Mouse (Mus musculus) thymus, postnatal 25 days (tissue): ENCODE measurements at regions not wholly inside any gene's neighbourhood (a gene's known extent, or its start where the extent isn't known, plus 50 kb on each side); places are given as distances from the start of the nearest gene placed in this dataset.

Experiments
- DNase-seq: peaks from one replicate; pipeline ENCODE4 v3.0.0; 2022

DNA sequence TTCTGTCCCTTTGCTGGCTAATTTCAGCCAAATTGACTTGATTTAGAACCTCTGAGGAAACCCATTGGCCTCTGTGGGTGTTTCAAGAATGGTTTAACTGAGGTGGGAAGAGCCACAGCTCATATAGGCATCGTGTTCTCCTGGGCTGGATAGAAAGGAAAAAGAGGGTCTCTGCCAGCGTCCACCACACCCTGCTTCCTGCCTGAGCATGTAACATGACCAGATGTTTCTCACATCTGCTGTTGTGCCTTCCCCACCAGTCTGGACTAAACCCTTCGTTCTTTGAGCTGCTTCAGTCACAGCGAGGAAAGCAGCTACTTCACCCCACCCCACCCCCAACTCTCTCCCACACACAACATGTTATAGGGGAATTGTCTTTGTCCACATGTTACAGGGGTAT is 366.3 kb upstream of the Trib2 start:
- no peak for DNase-seq

DNA sequence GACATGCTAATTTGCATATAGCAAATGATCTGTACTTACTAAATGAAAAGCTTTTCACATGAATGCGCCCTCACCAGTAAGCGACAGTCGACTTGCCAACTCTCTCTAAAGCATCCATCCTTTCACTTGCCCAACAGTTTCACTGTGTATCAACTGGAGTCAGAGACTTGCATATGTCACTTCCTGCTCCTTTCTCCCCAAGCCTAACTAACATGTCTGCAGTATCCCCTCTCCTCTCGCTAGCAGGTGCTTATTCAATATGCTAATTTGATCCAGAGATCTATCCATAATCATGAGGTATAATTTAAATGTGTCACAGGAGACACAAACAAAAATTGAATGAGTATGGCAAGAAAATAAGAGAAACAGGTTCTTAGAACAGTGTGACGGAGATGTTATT is 364.9 kb upstream of the Trib2 start:
- DNase-seq = no peak

DNA sequence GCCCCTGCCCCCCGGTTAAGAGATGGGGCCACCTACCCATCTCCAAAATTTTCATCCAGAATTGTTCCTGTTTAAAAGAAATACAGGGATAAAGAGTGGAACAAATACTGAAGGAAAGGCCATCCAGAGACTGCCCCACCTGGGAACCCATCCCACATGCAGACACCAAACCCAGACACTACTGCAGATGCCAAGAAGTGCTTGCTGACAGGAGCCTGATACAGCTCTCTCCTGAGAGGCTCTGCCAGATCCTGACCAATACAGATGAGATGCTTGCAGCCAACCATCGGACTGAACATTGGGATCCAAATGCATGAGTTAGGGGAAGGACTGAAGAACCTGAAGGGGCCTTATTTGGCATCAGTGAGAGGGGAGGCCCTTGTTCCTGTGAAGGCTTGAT is 363.2 kb upstream of the Trib2 start:
- no peak for DNase-seq

DNA sequence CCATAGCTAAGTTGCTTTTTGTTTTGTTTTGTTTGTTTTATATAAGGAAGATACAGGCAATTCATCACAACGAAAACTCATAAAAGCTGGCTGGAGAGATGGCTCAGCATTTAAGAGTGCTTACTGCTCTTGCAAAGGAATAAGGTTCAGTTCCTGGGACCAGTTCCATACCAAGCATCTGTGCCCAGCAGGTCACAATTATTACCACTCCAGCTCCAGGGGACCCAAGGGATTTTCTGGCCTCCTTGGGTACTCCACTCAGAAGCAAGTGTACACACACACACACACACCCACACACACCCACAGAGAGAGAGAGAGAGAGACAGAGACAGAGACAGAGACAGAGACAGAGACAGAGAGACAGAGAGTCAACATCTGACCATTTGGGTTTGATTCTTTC is 359.6 kb upstream of the Trib2 start:
- DNase-seq = no peak

DNA sequence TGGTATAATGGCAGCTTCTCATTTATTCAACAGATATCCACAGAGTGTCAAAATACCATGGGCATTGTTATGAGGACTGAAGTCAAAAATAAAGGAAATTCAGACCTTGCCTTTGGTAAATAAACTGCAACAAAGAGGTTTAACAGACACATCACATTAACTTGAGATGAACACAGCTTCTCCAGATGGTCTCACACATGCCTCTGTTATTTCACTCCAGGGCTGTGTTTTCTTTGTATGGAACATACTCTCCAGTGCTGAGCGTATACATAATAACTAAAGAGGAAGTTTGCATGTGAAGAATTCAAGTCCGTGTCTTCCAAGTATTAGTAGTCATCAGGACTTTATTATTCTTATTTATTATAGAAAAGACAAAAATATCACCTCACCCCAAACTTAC is 355.5 kb upstream of the Trib2 start:
- DNase-seq = no peak

DNA sequence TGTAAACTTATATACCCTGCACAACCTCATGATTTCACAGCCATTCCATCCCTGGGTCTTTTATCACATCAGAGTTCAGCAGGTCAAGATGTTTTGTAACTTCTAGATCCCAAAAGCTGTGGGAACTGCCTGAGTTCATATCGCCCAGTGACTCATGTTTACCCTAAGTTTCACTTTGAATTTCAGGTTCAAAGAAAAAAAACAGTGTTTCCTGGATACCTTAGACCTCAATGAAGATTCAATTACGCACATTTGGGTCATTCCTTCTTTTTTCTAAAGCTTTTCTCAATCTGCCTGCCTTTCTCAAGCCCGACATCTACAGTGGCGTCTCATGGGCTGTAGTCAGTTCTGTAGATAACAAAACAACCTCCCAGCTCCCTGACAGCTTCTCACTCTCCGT is 354.9 kb upstream of the Trib2 start:
- no peak for DNase-seq

DNA sequence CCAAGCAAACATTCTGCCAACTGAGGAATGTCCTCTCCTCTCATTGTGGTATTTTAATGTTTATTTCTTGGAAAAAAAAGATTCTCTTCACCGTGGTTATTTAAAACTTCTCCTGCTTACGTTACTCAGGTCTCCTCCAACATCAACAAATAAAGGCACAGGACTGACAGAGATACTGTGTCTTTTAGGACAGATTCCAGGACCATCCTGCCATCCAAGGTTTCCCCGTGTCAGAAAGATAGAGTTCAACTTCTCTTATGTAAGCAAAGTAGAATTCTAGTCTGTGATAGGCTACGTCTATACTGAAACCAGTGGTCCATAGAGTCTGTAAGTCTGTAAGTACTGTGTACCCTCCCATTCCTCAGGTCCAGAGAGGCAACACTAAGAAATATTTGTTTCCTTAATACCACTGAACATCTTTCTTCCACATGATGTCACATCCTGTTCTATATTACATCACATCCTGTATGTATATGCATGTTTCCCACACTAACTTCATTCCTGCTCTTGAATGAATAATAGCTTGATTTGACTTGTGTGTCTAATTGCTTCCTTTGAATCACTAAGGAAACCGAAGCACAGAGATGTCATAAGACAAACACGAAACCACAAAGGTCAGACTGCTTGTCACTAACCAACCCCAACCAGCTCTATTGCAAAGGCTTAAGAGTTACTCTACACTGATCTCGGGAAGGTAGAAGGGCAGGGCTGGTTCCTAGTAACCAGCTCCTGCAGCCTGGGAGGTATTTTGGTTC is 353.2 kb upstream of the Trib2 start:
- no peak for DNase-seq

DNA sequence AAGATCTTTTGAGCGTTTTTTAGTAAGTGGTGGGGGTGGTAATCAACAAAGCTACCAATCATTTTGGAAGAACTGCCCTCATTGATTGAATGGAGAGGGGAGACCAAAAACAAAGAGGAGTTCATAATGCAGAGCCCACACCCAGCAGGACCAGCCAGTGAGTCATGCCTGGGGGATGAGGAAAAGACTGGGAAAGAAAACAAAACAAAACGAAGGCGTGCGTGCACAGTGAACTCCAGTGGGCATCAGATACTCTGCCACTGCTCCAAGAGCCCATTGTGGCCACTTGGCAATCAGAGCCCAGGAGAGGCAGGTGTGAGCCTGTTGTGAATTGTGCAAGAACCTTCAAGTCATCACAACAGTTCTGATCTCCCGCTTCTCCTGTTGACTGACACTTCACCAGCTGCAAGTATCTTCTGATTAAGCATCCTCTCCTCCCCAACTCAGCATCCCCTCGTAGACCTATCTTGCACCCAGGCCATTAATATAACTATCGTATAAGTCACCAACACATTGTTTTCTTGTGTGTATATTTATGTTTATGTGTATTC is 351.1 kb upstream of the Trib2 start:
- DNase-seq = no peak

DNA sequence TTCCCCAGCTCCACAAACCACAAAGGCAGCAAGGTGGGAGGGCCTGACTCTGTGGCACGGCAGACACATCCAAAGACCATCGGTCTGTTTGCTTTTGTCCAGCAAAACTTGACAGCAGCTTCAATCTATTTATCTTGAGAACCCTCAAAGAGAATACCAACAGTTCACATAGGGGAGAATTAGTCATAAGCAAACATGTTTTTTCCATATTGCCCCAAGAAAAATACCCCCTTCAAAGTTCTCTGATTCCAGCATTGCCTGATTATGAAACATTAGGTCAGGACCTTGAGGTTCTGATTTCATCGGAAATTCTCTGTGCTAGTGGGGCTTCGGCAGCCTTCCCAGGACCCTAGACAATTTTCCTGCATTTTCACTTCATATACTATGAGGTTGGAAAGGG is 348.4 kb upstream of the Trib2 start:
- DNase-seq = no peak

DNA sequence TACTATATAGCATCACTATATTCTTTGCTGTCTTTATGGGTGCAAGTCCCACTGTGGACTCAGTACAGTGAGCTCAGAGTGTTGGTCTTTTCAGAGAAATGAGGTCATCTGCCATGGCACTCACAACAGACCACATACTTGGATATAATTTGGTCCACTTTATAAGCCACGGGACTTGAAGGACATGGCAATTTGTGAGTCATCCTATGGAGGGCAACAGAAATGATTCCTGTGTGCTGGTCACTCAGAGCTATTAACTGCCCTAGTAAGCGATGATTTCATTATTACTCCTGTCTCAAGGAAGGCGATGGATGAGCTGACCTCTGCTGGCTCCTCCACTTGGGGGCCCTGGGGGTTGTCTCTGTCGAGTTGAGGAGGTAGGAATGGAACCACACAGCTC is 345.2 kb upstream of the Trib2 start:
- no peak for DNase-seq

DNA sequence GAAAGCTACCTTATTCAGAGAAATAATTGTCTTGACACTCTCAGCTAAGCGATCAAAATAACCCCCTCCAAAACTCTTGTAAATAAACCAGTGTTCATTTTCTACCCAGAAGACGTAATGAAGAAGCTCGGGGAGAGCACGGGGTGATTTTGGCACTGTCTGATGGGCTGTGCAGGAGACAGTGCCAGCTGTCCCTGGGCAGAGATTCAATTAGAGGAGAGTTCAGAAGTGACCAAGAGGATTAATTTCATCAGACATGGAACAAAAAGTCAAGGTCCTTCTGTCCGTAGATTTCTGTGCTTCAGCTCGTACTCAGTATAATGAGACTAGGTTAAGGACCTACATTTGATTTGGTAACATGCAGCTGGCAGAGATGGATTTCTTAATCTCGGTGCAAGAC is 341.2 kb upstream of the Trib2 start:
- DNase-seq = no peak

DNA sequence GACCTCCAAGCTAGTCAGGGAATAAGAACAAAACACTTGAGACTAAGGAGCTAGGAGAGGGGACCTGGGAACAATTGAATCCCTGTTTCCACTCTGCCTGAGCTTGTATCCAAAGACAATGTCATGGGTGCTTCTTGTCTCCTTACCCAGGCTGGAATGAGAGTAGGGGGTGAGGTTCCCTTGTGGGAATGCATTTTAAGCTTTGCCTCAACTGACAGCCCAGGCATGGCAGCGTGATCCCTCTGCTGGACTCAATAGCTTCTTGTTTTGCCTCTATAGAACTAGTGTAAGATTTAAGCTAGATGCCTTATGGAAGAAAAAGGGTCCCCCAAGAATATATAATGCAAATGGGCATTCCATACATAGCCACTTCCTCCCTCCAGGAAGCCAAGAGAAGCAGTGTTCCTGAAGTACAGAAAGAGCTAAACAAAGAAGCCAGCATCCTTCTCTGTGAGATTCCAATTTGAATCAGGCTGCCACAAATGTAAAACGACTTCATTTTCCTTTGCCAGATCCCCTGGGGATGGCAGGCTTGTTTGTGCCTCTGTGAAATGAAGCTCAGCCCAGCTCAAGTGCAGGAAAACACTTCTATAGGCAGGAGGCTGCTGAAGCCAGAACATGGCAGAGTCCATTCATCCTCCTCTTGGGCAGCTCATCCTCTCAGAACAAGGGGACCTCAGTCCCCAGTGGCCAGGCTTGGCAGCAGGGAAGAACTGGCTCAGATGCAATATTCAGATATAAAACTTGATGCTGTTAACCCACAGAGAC is 339.3 kb upstream of the Trib2 start:
- no peak for DNase-seq

DNA sequence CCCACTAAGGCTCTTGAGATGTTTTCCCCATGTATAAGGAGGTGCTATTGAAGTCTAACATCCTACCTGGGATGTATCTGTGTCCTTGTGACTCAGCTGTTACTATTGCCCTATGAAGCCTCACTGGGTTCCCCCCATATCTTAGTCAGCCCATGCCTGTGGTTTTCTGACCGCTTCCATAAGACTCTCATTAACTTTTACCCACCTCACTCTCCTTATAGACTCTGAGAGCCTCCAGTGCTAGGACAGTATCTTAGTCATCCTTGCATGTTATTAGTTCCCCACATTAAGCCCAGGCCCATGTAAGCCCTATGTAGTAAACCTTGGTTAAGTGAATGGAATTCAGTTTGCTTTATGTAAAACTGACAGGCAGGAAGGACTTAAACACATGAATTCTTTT is 337.5 kb upstream of the Trib2 start:
- no peak for DNase-seq

DNA sequence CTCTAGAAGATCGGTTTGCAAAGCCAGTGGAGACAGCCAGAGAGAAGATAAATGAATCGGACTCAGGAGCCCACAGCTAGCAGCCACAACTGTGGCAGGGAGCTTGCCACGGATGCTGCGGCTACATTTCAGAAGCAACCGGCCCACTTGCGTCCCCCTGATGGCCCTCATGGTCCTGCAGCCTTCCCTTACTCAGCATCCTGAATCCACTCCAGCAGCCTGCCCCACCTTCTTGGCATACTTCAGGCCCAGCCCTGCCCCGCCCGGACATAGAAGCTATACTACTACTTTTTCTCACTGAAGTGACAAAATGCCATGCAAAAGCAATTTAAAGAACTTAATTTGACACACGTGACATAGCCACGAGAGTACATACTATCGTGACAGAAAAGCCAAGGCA is 335.4 kb upstream of the Trib2 start:
- no peak for DNase-seq

DNA sequence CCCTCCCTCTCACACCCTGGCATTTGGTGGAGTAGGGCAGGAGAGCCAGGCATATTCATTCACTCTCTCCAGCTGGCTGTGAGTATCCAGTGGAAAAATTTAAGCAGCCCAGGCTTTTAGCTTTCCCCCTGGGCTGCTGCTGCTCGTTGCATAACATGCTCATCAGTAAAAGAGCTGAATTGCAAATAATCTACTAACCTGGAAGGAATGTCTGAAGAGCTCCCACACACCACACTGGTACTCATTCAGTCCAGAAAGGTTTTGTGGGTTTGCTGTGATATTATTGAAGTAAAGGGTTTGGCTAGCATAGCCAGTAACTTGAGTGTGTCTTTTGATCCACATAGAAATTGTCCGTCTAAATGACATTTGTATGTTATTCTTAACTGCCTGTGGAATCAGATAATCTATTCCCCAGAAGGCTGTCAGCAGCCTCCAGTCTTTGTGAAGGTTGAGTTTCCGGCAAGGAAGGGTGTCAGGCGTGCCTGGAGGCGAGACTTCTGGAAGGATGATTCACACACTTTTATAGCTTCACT is 334.5 kb upstream of the Trib2 start:
- DNase-seq = no peak

DNA sequence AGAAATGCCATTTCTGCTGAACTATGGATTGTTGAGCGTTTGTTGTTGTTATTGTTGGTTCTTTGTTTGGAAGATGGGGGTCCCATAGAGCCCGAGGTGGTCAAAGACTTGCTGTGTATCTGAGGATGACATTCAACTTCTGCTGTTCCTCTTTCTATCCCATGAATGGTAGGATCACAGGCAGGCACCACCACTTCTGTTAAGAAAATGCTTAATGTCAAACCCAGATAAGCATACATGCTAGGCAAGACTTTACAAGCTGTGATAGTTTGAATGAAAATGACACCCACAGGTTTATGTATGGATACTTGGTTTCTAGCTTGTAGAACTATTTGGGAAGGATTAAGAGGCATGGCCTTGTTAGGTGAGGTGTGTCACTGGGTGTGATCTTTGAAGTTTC is 330.2 kb upstream of the Trib2 start:
- DNase-seq = no peak

DNA sequence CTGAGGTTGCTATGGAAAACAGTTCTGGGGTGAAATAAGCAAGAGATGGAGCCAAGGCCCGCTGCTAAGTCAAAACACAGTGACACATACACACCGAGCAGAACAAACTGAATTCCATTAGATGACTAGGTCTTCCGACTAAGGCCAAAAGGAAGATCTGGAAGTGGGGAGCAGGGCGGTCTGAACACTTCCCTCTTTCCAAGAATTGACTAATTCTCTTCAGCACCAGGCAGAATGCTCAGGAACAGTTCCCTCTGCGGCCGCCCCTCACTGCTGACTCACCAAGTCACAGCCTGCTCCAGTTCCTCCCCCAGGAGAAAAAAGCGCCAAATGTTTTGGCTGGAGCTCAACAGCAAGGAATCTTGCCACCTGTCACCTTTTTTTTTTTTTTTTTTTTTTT is 328.9 kb upstream of the Trib2 start:
- no peak for DNase-seq

DNA sequence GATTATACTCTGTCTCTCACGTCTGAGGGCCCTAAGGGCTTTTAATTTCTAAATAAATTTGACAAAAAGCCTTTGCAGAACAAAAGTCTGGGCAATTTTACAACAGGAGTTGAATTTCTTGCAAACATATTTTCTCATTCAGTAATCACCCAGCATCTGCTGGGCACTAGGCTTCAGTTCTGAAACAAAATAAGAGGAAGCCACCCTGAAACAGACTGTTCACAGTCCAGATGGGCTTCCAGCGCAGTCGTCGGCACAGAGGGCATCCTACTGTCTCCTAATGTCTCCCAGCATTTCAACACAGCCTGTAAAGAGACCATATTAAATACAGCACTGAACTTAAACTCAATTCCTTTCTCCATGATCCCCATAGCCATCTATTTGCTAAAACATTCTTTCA is 324.5 kb upstream of the Trib2 start:
- no peak for DNase-seq

DNA sequence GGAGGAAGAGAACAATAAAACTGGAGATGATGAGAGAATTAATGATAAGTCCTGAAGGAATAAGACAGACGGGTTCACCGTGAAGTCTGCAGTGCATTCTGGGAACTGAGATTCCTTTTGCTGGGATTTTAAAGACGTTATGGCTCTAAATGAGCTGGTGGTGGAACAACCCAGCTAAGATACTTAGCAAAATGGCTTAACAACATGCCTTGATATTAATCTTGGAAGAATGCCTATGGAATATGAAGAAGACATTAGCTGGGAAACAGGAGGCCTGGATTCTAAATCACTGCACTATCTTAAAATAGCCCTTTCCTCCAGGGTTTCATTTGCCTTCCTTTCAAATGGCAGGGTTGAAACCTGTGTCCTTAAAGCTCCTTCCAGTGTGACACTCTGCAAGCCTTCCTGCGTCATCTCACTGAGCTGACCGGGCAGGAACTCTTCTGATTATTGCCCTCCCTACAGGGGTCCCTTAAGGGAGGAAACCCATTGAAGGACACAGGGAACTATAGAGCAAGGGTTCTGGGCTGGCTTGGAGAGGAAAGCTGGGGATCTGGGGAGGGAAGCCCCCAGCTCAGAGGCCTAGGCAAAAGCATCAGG is 323.9 kb upstream of the Trib2 start:
- DNase-seq = no peak

DNA sequence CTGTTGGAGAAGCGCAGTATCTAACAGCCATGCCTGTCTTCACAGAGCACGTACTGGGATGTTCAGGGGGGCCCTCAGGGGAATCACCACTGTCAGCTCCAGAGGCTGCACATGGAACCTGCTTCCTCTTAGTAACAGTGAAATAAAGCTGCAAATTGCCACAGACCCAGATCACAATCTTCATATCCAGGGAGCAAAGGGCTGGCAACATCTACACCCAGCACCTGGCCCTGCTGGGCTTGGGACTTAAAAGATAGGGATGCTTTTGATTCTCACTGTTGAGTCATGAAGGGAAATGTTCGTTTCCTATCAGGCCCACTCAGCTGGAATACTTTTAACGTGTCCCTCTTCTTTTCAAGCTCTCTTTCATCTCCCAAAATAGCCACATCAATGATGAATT is 322.4 kb upstream of the Trib2 start:
- no peak for DNase-seq

DNA sequence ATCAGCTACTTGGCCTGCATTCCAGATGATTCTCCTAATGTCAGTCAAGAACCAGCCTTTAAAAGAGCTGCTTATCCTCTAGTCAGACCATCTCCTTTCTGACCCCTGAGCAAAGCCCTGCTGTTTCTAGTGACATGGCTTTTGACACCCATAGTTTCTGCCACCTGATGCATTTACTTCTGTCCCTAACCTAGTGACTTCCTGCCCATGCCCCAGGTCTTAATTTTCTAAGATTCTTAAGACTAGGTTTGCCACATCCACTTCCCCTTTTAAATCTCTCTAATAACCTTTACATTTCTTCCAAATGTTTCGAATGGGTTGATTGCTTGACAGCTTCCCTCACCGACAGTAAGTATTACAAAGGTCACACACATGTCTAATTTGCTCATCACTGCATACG is 321.1 kb upstream of the Trib2 start:
- DNase-seq = no peak

DNA sequence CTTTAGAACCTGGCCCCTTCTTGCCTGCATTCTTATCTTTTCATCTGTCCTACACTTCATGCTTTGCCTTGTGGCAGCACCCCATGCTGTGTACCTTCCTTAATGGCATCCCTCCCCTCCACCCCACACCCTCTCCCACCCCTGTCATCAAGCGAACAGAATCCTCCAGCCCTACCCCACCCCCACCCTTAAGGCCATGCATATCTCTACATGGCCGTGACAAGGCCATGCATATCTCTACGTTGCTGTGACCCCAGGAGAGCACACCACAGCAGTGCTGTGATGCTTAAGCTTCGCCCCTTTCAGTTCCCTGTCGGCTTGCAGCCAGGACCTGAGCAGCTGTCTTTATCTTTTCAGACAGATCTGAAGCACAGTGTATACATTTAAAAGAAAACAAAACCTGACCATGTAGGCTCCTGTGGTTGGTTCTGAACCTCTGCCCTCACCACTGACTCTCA is 319.5 kb upstream of the Trib2 start:
- peak; percentile 14 for DNase-seq

DNA sequence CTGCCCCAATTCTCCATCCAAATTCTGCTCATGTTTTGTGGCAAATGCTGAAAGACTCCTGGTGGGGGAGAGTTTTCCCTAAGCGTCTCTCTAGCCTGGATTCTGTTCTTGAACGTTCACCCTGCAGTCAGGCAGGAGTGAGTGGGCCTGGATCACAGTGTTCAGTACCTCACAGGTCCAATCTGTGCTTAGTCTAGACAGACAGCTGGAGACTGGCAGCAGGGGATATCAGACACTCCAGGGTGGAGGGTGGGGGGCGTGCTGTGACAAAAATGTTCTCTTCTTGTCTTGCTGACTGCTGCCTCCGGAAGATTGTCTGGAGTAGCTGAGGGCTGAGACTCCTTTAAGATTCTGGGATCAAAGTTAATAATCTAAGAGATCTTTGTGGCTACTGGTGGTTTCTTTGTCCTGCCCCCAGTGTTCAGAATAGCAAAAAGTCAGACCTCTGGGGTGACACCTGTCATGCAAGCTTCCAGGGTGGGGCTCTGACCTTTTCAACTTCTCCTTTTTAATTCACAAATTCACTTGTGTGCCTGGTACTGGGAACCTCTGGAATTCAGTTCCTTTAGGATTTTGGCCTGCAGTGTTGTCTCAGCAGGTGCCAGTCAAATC is 319.0 kb upstream of the Trib2 start:
- DNase-seq = peak; percentile 9
